8 mouse cellular contexts compared by ENCODE assay signal in the genomic region with DNA sequence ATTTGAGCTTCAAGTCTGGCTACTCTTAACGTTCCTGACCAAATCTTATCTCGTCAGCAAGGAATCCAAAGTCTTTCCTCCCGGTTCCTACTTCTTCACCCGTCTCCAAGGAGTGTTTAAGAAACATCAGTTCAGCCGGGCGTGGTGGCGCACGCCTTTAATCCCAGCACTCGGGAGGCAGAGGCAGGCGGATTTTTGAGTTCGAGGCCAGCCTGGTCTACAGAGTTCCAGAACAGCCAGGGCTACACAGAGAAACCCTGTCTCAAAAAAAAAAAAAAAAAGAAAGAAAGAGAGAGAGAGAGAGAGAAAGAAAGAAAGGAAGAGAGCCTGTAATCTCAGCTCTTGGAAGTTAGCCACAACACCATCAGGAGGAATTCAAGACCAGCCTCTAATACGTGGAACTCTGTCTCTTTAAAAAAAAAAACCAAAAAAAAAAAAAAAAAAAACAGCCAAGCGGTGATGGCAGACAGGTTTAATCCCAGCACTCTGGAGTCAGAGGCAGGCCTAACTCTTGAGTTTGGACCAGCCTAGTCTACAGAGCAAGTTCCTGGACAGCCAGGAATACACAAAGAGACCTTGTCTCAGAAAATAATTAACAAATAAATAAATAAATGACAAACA. TPM values are rescaled to one million over a fixed set of nuclear protein-coding genes. Genes with fewer than 3 reads are reported as not detected.
A peak's percentile ranks its signal among the peaks of the same experiment; 100 is the strongest.
DNase-seq lines count a peak whose midpoint lies in the region; ATAC-seq and TF ChIP-seq lines count a peak whose summit lies in the region.
"Not testable (repeated sequence)": the region's sequence is repeated elsewhere in the genome, so short reads cannot be mapped to it uniquely, and the experiment has no call there.

No protein-coding gene starts in this region.

- ATAC-seq in forebrain, postnatal 0 days: peak; percentile 36
- not testable (repeated sequence) for ATAC-seq in hindbrain, embryonic 14.5 days (ENCODE audit: low FRiP score)

- dilution Hi-C loops in CH12.LX (cut with MboI; ENCODE audit: extremely low pct_ligation_motif_present, extremely low pct_unique_long_range_greater_than_20kb, low sequenced_read_pairs): not testable (repeated sequence)

- 33% methylated on average over 13 of the region's 13 CpGs for WGBS in embryonic facial prominence, embryonic 10.5 days
- WGBS in forebrain, postnatal 0 days: 30% methylated on average over 13 of the region's 13 CpGs
- WGBS in hindbrain, embryonic 14.5 days: 34% methylated on average over 13 of the region's 13 CpGs
- 9% methylated on average over 13 of the region's 13 CpGs for WGBS in lung, adult 2 months

- H3K4me1 ChIP-seq in CH12.LX (ENCODE audit: control insufficient read depth in 1 of 2, insufficient read depth in 2 of 2): peaks cover 0 to 26% of the 10 kb centered on the region in 2 experiments; a peak in 2 of 4 replicates
- H3K4me1 ChIP-seq in embryonic facial prominence, embryonic 10.5 days; forebrain, postnatal 0 days (ENCODE audit: insufficient read depth); lung, adult 2 months (ENCODE audit: control insufficient read depth, insufficient read depth, low read length); testis, adult 2 months (ENCODE audit: control insufficient read depth, insufficient read depth, low read length): not testable (repeated sequence)
- peaks cover 24% of the 10 kb centered on the region for H3K4me1 ChIP-seq in hindbrain, embryonic 14.5 days (replicated peaks; ENCODE audit: control insufficient read depth, insufficient read depth, low read length)

- in situ Hi-C loops in CH12.LX (cut with MboI; ENCODE audit: low pct_ligation_motif_present, low pct_unique_long_range_greater_than_20kb, low sequenced_read_pairs): not testable (repeated sequence)

- H3K36me3 ChIP-seq in CH12.LX (replicated peaks in 1 of 2; ENCODE audit: control insufficient read depth in 1 of 2, insufficient read depth in 1 of 2, low read length in 1 of 2); embryonic facial prominence, embryonic 10.5 days (replicated peaks); forebrain, postnatal 0 days (ENCODE audit: insufficient read depth); hindbrain, embryonic 14.5 days (replicated peaks; ENCODE audit: control insufficient read depth, insufficient read depth); myocyte (ENCODE audit: control insufficient read depth, insufficient read depth); testis, adult 2 months (ENCODE audit: control insufficient read depth, insufficient read depth, low read length): not testable (repeated sequence)

- not testable (repeated sequence) for H3K27me3 ChIP-seq in CH12.LX (replicated peaks); embryonic facial prominence, embryonic 10.5 days (replicated peaks; ENCODE audit: low read depth, poor library complexity, severe bottlenecking); forebrain, postnatal 0 days (ENCODE audit: insufficient read depth, low read length); hindbrain, embryonic 14.5 days (ENCODE audit: control insufficient read depth, insufficient read depth, low read length); myocyte (ENCODE audit: control insufficient read depth, insufficient read depth, insufficient read length); testis, adult 2 months (ENCODE audit: control insufficient read depth, insufficient read depth, low read length)

- peak overlapping the region; percentile 83 for H3ac ChIP-seq in myocyte (ENCODE audit: control insufficient read depth, insufficient read length)

- not testable (repeated sequence) for H3K9me3 ChIP-seq in CH12.LX (replicated peaks; ENCODE audit: low read length); embryonic facial prominence, embryonic 10.5 days; forebrain, postnatal 0 days (ENCODE audit: low read length); hindbrain, embryonic 14.5 days (ENCODE audit: control insufficient read depth, low read length)

- TF ChIP-seq RAD21 in CH12.LX (IDR thresholded peaks at IDR 0.05; ENCODE audit: low read depth, low read length): not testable (repeated sequence)

- H3K4me2 ChIP-seq in CH12.LX (ENCODE audit: insufficient read depth, low read depth, poor library complexity, severe bottlenecking) (peak overlapping the region; percentile 33; the same call in 1 of the 2 replicates), myocyte (ENCODE audit: low read depth) (peak overlapping the region; percentile 62)
- peak overlapping the region; percentile 69 for H3K4me2 ChIP-seq in forebrain, postnatal 0 days (ENCODE audit: low read depth)
- peak overlapping the region; percentile 87 for H3K4me2 ChIP-seq in hindbrain, embryonic 14.5 days (replicated peaks)

- H3K79me2 ChIP-seq in CH12.LX (replicated peaks; ENCODE audit: control insufficient read depth, extremely low read depth, insufficient read depth, poor library complexity, severe bottlenecking) (peaks cover 34% of the 10 kb centered on the region), myocyte (ENCODE audit: control insufficient read depth, insufficient read depth) (peaks cover 45% of the 10 kb centered on the region)

- intact Hi-C loops in left cerebral cortex, adult 2 months (cut with DNase I): not testable (repeated sequence)

- TF ChIP-seq EP300 in CH12.LX (IDR thresholded peaks at IDR 0.05; ENCODE audit: low read length): not testable (repeated sequence)

- peak overlapping the region; percentile 90 to 97 (median 90) for H3K4me3 ChIP-seq in CH12.LX (replicated peaks in 1 of 3; ENCODE audit: low read depth in 2 of 3, low read length in 2 of 3, poor library complexity in 1 of 3)
- peak overlapping the region; percentile 99 for H3K4me3 ChIP-seq in embryonic facial prominence, embryonic 10.5 days
- H3K4me3 ChIP-seq in forebrain, postnatal 0 days (ENCODE audit: low read depth, low read length): peak overlapping the region; percentile 100
- peak overlapping the region; percentile 95 for H3K4me3 ChIP-seq in hindbrain, embryonic 14.5 days (replicated peaks; ENCODE audit: low read length)
- peak overlapping the region; percentile 92 for H3K4me3 ChIP-seq in left cerebral cortex, adult 2 months
- peak overlapping the region; percentile 93 for H3K4me3 ChIP-seq in lung, adult 2 months (replicated peaks; ENCODE audit: extremely low read depth, low read depth, low read length)
- H3K4me3 ChIP-seq in myocyte: peak overlapping the region; percentile 99
- peak overlapping the region; percentile 99 for H3K4me3 ChIP-seq in testis, adult 2 months (ENCODE audit: control insufficient read depth, low read depth, low read length)

- H3K9ac ChIP-seq in CH12.LX (ENCODE audit: insufficient read depth, low read depth): peak overlapping the region; percentile 55
- peak overlapping the region; percentile 90; the same call in 1 of the 2 replicates for H3K9ac ChIP-seq in forebrain, postnatal 0 days
- H3K9ac ChIP-seq in hindbrain, embryonic 14.5 days: peak overlapping the region; percentile 91

- TF ChIP-seq POLR2A in CH12.LX (IDR thresholded peaks at IDR 0.05; ENCODE audit: low read depth, low read length); lung, adult 2 months (IDR thresholded peaks at IDR 0.05; ENCODE audit: borderline replicate concordance, extremely low read depth, low read depth, low read length); testis, adult 2 months (IDR thresholded peaks at IDR 0.05; ENCODE audit: control insufficient read depth, low read depth, low read length): not testable (repeated sequence)
- peak; percentile 10 for TF ChIP-seq POLR2A in myocyte (IDR thresholded peaks at IDR 0.05; ENCODE audit: insufficient read length, low read depth)

- TF ChIP-seq CTCF in CH12.LX (conservative IDR thresholded peaks at IDR 0.05 in 1 of 2, IDR thresholded peaks at IDR 0.05 in 1 of 2; ENCODE audit: low read depth in 2 of 2, low read length in 2 of 2); forebrain, postnatal 0 days (IDR thresholded peaks at IDR 0.05; ENCODE audit: low read depth); left cerebral cortex, adult 2 months (IDR thresholded peaks at IDR 0.05); lung, adult 2 months (IDR thresholded peaks at IDR 0.05; ENCODE audit: insufficient read depth, low read length); testis, adult 2 months (IDR thresholded peaks at IDR 0.05; ENCODE audit: control insufficient read depth, insufficient read depth, insufficient replicate concordance, low read depth, low read length): not testable (repeated sequence)

- H3K27ac ChIP-seq in CH12.LX (ENCODE audit: insufficient read depth, low read depth): not testable (repeated sequence)
- peak overlapping the region; percentile 91 for H3K27ac ChIP-seq in embryonic facial prominence, embryonic 10.5 days (replicated peaks)
- peak overlapping the region; percentile 92 for H3K27ac ChIP-seq in forebrain, postnatal 0 days (ENCODE audit: low read depth, low read length)
- H3K27ac ChIP-seq in hindbrain, embryonic 14.5 days: peak overlapping the region; percentile 85
- peak overlapping the region; percentile 95 for H3K27ac ChIP-seq in left cerebral cortex, adult 2 months
- peak overlapping the region; percentile 82 for H3K27ac ChIP-seq in testis, adult 2 months (ENCODE audit: control insufficient read depth, insufficient read depth, low read depth, low read length)

- not testable (repeated sequence) for DNase-seq in CH12.LX (ENCODE audit: extremely low read depth); embryonic facial prominence, embryonic 10.5 days (ENCODE audit: low spot score); forebrain, postnatal 0 days; hindbrain, embryonic 14.5 days (ENCODE audit: low spot score); left cerebral cortex, adult 2 months (ENCODE audit: extremely low spot score in 1 of 2, low spot score in 2 of 2); lung, adult 2 months

RNA-seq across cellular contexts. Expression of a gene that starts 0.4 kb away (rescaled TPM):
- total RNA-seq in CH12.LX (2012; rRNA removed) (60.5 and 75.1 TPM in 2 replicates), CH12.LX (2014; rRNA removed) (66.4 and 76.0 TPM in 2 replicates)
- polyA plus RNA-seq in CH12.LX (2012; ENCODE audit: insufficient read length, low read depth) (130 and 140 TPM in 2 replicates), myocyte (2012; fragmentation: generic; extraction: Trizol) (25.6 TPM)
- polyA plus RNA-seq in embryonic facial prominence, embryonic 10.5 days (2016; fragmentation: Nextera tagmentation; extraction: Ambion mirVana): 124 and 125 TPM in 2 replicates
- 103 and 105 TPM in 2 replicates for total RNA-seq in forebrain, postnatal 0 days (2014; rRNA removed)
- polyA plus RNA-seq in forebrain, postnatal 0 days (2015; fragmentation: Nextera tagmentation; extraction: Ambion mirVana): 56.0 and 69.4 TPM in 2 replicates
- polyA plus RNA-seq in hindbrain, embryonic 14.5 days (2014; fragmentation: Nextera tagmentation; extraction: Ambion mirVana): 85.4 and 93.7 TPM in 2 replicates
- total RNA-seq in left cerebral cortex, adult 2 months (2021): 10 to 100 TPM; 72.7 to 73.3 TPM
- polyA plus RNA-seq in lung, adult 2 months (2012; rRNA removed): 36.9 and 42.4 TPM in 2 replicates
- polyA plus RNA-seq in testis, adult 2 months (2012; rRNA removed): 28.0 and 28.9 TPM in 2 replicates

Comparison
In these comparisons a context has a peak if more than half of its experiments do, and no peak if none do; other contexts are left out.
1. H3K4me2 ChIP-seq: peak in every context shown above with its lines; median percentile 87 in hindbrain, embryonic 14.5 days; 69 in forebrain, postnatal 0 days; 62 in myocyte; 33 in CH12.LX.